Mouse (Mus musculus): Measurements from ENCODE around the gene Acss1. TPM values are rescaled to one million over a fixed set of nuclear protein-coding genes. Genes with fewer than 3 reads are reported as not detected.

Gene Acss1
- 3.0 TPM for polyA plus RNA-seq (2015; fragmentation: Illumina TruSeq; extraction: RNeasy Lipid Tissue Mini Kit (QIAGEN cat#74804); ENCODE audit: insufficient read depth, low read depth, low replicate concordance)

DNA sequence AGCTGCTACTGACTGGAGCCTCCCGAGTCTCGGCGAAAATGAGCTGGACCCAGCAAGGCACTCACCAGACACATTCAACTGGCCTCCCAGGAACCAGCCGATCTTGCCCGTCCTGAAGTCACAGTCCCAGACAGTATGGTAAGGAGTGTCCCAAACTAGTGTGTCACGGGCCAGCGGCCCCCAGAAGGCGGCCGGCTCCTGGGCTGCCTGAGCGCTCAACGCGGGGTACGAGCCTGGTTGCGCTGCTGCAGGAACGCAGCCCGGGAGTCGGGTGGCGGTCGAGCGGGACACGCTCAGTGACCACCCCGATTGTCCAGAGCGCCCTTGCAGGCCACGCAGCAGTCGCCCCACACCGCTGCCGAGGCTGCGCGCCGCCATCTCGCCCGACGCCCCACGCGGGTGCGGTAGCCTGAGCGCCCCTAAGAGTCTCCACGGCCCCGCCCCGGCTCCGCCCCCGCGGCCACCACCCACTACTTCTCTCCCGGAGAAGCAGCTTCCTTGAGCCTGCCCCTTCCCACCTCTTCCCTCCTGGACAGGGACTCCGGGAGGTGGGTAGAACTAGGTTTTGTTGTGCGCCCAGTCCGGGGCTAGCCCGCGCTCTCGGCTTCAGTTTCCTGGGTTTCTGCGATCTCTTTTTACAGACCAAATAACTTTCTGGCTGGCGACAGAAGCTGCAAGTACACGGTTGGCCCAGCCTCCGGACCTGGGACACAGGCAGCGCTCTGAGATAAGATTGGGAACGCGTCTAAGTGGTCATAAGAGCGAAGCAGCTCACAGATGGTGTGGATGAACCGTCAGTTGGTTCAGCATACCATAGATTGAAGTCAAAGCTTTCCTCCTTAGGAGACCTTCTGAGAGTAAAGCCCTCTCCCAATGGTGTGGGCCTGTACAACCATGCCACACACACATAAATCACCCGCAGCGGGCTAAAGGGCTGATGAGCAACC lies at the start of gene Acss1:
TSS of gene Acss1 (minus strand) at position 681 of the 947 bp plus-strand sequence.

DNA sequence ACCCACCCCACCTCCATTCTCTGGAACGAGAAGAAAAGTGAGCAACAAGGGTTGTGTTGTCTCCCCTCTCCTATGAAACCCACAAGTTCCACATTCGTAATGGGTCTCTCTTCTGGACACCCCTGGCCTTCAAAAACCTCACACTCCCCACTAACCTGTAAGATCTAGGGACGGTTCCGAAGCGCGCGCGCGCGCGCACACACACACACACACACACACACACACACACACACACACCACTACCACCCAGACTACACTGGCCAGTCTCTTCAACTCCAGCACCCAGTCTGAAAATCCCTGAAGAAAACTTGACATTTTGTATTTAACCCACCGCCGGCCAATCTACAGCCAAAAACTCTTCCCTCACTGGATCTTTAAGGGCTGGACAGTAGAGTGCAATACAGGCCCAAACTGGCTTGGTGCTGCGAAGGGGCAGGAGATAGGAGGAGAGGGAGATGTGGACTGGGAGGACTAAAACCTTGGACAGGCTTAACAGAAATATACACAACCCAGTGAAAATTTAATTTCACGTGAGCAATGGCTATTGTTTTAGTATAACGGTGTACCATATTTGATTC lies 21.0 kb upstream of the Acss1 start, which contains the start of gene Vsx1:
TSS of gene Vsx1 (minus strand) at position 138 of the 578 bp plus-strand sequence.

DNA sequence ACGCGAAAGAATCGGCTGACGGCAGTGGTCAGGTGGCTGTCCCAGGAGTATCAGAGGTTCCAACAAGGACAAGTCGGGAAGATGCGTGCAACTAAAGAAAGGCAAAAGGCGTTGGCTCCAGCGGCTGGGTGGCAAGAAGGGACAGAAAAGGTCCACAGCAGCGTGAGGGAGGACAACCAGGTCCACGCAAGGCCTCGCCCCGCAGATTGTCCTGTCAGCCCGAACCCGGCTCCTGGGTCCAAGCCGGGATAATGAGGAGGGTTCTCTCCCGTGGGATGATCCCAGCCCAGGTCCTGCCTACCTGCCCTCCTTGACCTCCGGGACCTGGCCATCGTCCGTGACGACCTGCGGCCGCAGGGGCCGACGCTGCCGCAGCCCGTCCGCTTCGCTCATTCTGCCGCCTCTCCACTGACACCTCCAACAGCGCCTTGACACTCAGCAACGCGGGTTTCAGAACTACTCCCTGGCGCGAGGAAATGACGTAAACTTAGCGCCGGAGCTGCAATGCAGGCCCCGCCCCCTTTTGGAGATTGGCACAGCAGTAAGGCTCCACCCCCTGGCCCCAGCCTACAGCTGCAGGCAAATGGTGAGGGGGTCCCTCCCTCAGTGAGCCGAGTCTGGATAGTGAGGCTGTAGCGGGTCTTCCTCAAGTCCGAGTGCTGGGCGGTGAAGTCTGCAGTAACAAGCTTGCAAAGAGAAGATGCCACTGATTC lies 60.1 kb downstream of the Acss1 start, which contains the start of gene Apmap:
TSS of gene Apmap (minus strand) at position 481 of the 713 bp plus-strand sequence.

DNA sequence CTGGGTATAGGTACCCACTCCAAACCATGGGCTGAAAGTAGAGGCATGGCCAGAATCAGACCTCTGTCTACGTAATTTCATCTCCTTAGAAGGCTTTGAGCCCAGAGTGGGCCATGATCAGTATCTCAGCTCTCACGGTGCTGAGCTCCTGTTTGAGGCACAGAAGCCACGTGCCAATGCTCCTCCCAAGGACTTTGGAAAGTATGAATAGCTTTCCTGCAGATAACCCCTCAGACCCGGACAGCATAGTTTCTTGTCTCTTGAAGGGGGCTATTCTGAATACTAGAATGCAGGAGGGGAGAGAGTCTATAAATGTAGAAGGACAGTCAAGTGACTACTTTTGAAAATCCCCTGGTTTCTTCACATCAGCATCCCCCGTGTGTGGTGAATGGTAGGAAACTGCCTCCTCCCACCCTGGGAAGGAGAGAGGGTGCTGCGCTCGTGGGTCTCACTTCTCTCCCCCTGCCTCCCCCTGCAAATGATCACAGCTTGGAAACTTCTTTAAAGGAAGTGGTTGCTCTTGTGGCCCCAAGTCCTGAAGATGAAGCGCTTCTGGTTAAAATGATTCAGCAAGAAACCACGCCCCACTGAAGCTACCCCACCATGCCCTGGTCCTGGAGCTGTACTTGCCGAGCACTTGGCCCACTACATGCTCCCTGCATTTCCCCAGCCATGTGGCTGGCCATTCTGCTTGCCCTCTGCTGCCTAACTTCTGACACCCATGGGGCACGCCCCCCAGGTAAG lies 98.3 kb downstream of the Acss1 start, which contains the start of gene Cst7:
TSS of gene Cst7 (plus strand) at position 569 of the 744 bp plus-strand sequence.

Other genes starting within 250 kb of the Acss1 start
- 0.28 TPM for gene Zfp442, start 217.0 kb downstream of the Acss1 start, polyA plus RNA-seq (2015; fragmentation: Illumina TruSeq; extraction: RNeasy Lipid Tissue Mini Kit (QIAGEN cat#74804); ENCODE audit: insufficient read depth, low read depth, low replicate concordance)
- not detected for gene Zfp345, start 183.4 kb downstream of the Acss1 start, polyA plus RNA-seq (2015; fragmentation: Illumina TruSeq; extraction: RNeasy Lipid Tissue Mini Kit (QIAGEN cat#74804); ENCODE audit: insufficient read depth, low read depth, low replicate concordance)
- not detected for gene Cst7, start 98.1 kb downstream of the Acss1 start, polyA plus RNA-seq (2015; fragmentation: Illumina TruSeq; extraction: RNeasy Lipid Tissue Mini Kit (QIAGEN cat#74804); ENCODE audit: insufficient read depth, low read depth, low replicate concordance)
- gene Apmap, start 59.9 kb downstream of the Acss1 start, polyA plus RNA-seq (2015; fragmentation: Illumina TruSeq; extraction: RNeasy Lipid Tissue Mini Kit (QIAGEN cat#74804); ENCODE audit: insufficient read depth, low read depth, low replicate concordance), result 8.3 TPM
- not detected for gene Vsx1, start 20.9 kb upstream of the Acss1 start, polyA plus RNA-seq (2015; fragmentation: Illumina TruSeq; extraction: RNeasy Lipid Tissue Mini Kit (QIAGEN cat#74804); ENCODE audit: insufficient read depth, low read depth, low replicate concordance)
- gene Entpd6, start 80.5 kb upstream of the Acss1 start, polyA plus RNA-seq (2015; fragmentation: Illumina TruSeq; extraction: RNeasy Lipid Tissue Mini Kit (QIAGEN cat#74804); ENCODE audit: insufficient read depth, low read depth, low replicate concordance), result 4.2 TPM
- gene Pygb, start 118.2 kb upstream of the Acss1 start, polyA plus RNA-seq (2015; fragmentation: Illumina TruSeq; extraction: RNeasy Lipid Tissue Mini Kit (QIAGEN cat#74804); ENCODE audit: insufficient read depth, low read depth, low replicate concordance), result 15.5 TPM
- gene Abhd12, start 236.2 kb upstream of the Acss1 start, polyA plus RNA-seq (2015; fragmentation: Illumina TruSeq; extraction: RNeasy Lipid Tissue Mini Kit (QIAGEN cat#74804); ENCODE audit: insufficient read depth, low read depth, low replicate concordance), result 15.1 TPM
- gene Gins1, start 236.9 kb upstream of the Acss1 start, polyA plus RNA-seq (2015; fragmentation: Illumina TruSeq; extraction: RNeasy Lipid Tissue Mini Kit (QIAGEN cat#74804); ENCODE audit: insufficient read depth, low read depth, low replicate concordance), result not detected